Comparison of ENCODE assay signal across 14 mouse cellular contexts in genomic region chr1:171070879-171071278, GRCm38 (mm10). TPM values are rescaled to one million over a fixed set of nuclear protein-coding genes. Genes with fewer than 3 reads are reported as not detected.
DNase-seq lines count a peak whose midpoint lies in the region; ATAC-seq and TF ChIP-seq lines count a peak whose summit lies in the region.
"Not testable (repeated sequence)": the region's sequence is repeated elsewhere in the genome, so short reads cannot be mapped to it uniquely, and the experiment has no call there.
"Had no signal": no experiment of that assay in that cellular context is flagged by ENCODE, and none has a peak within 500 bp of the region (broad histone marks: within the 10 kb centered on the region; RNA-seq: fewer than 3 reads in every experiment).

No protein-coding gene starts in this region.

- not testable (repeated sequence) for H3K27ac ChIP-seq in embryonic facial prominence, embryonic 15.5 days (replicated peaks); forebrain, postnatal 0 days (ENCODE audit: low read depth, low read length); heart, embryonic 16.5 days (ENCODE audit: low read length); hindbrain, embryonic 16.5 days (ENCODE audit: low read depth, low read length); lung, embryonic 14.5 days (ENCODE audit: low read depth); midbrain, embryonic 13.5 days; neural tube, embryonic 13.5 days (replicated peaks)

- peak; percentile 22 to 29 for DNase-seq in B cell, adult 2 months
- DNase-seq in forebrain, postnatal 0 days, result peak; percentile 31
- DNase-seq in lung, embryonic 14.5 days, result not testable (repeated sequence)

- H3K4me1 ChIP-seq in embryonic facial prominence, embryonic 15.5 days; forebrain, postnatal 0 days (ENCODE audit: insufficient read depth); heart, embryonic 16.5 days (ENCODE audit: control insufficient read depth, insufficient read depth, low read length); hindbrain, embryonic 16.5 days (ENCODE audit: control insufficient read depth, insufficient read depth, low read depth, low read length); lung, embryonic 14.5 days (ENCODE audit: insufficient read depth); midbrain, embryonic 13.5 days (replicated peaks); neural tube, embryonic 13.5 days (replicated peaks): not testable (repeated sequence)

- not testable (repeated sequence) for H3K36me3 ChIP-seq in embryonic facial prominence, embryonic 15.5 days; forebrain, postnatal 0 days (ENCODE audit: insufficient read depth); heart, embryonic 16.5 days (ENCODE audit: control insufficient read depth, insufficient read depth); hindbrain, embryonic 16.5 days (ENCODE audit: control insufficient read depth, insufficient read depth, low read length); lung, embryonic 14.5 days (ENCODE audit: insufficient read depth); midbrain, embryonic 13.5 days; neural tube, embryonic 13.5 days

- not testable (repeated sequence) for ATAC-seq in embryonic facial prominence, embryonic 15.5 days (ENCODE audit: insufficient number of reproducible peaks, low FRiP score, low TSS enrichment, low read depth); forebrain, postnatal 0 days; heart, embryonic 16.5 days (replicated peaks; ENCODE audit: extremely low read depth, insufficient read depth, low FRiP score); hindbrain, embryonic 16.5 days; lung, embryonic 14.5 days (ENCODE audit: insufficient read depth); midbrain, embryonic 13.5 days; neural tube, embryonic 13.5 days (ENCODE audit: low read depth)

- H3K27me3 ChIP-seq in embryonic facial prominence, embryonic 15.5 days, result peaks cover 26% of the 10 kb centered on the region
- H3K27me3 ChIP-seq in forebrain, postnatal 0 days (ENCODE audit: insufficient read depth, low read length), result not testable (repeated sequence)
- H3K27me3 ChIP-seq in heart, embryonic 16.5 days (ENCODE audit: control insufficient read depth, insufficient read depth, low read length), result peaks cover 25% of the 10 kb centered on the region
- peaks cover 20% of the 10 kb centered on the region for H3K27me3 ChIP-seq in hindbrain, embryonic 16.5 days (replicated peaks; ENCODE audit: control insufficient read depth, insufficient read depth, low read length)
- peaks cover 25% of the 10 kb centered on the region for H3K27me3 ChIP-seq in lung, embryonic 14.5 days (ENCODE audit: insufficient read depth, low read length)
- peaks cover 39% of the 10 kb centered on the region for H3K27me3 ChIP-seq in midbrain, embryonic 13.5 days
- peaks cover 38% of the 10 kb centered on the region for H3K27me3 ChIP-seq in neural tube, embryonic 13.5 days

- H3K4me2 ChIP-seq in embryonic facial prominence, embryonic 15.5 days (replicated peaks), result peak overlapping the region; percentile 18; the same call in 1 of the 2 replicates
- peak overlapping the region; percentile 31 for H3K4me2 ChIP-seq in forebrain, postnatal 0 days (ENCODE audit: low read depth)
- 0 out of 2 replicates have a peak overlapping the region, but pooled peaks have one; percentile 18 for H3K4me2 ChIP-seq in heart, embryonic 16.5 days (ENCODE audit: low read depth, low read length)
- peak overlapping the region; percentile 23; the same call in 1 of the 2 replicates for H3K4me2 ChIP-seq in hindbrain, embryonic 16.5 days (ENCODE audit: low read length)
- H3K4me2 ChIP-seq in lung, embryonic 14.5 days, result peak overlapping the region; percentile 32
- H3K4me2 ChIP-seq in midbrain, embryonic 13.5 days (replicated peaks), result not testable (repeated sequence)
- H3K4me2 ChIP-seq in neural tube, embryonic 13.5 days, result 0 out of 2 replicates have a peak overlapping the region, but pooled peaks have one; percentile 14

- H3K9me3 ChIP-seq in embryonic facial prominence, embryonic 15.5 days (replicated peaks); forebrain, postnatal 0 days (ENCODE audit: low read length); heart, embryonic 16.5 days (replicated peaks; ENCODE audit: control insufficient read depth, low read length); hindbrain, embryonic 16.5 days (ENCODE audit: control insufficient read depth, low read length); lung, embryonic 14.5 days (ENCODE audit: low read depth, low read length); midbrain, embryonic 13.5 days; neural tube, embryonic 13.5 days: not testable (repeated sequence)

- not testable (repeated sequence) for H3K4me3 ChIP-seq in embryonic facial prominence, embryonic 15.5 days (replicated peaks); heart, embryonic 16.5 days (ENCODE audit: low read length); lung, embryonic 14.5 days (ENCODE audit: low read depth, low read length); neural tube, embryonic 13.5 days
- H3K4me3 ChIP-seq in forebrain, postnatal 0 days (ENCODE audit: low read depth, low read length), result peak overlapping the region; percentile 6; the same call in 1 of the 2 replicates
- peak overlapping the region; percentile 22; the same call in 1 of the 2 replicates for H3K4me3 ChIP-seq in hindbrain, embryonic 16.5 days (ENCODE audit: low read length)
- H3K4me3 ChIP-seq in midbrain, embryonic 13.5 days (replicated peaks), result 0 out of 2 replicates have a peak overlapping the region, but pooled peaks have one; percentile 6

- not testable (repeated sequence) for TF ChIP-seq CTCF in forebrain, postnatal 0 days (IDR thresholded peaks at IDR 0.05; ENCODE audit: low read depth); lung, embryonic 14.5 days (IDR thresholded peaks at IDR 0.05; ENCODE audit: low read depth)

- WGBS in embryonic facial prominence, embryonic 15.5 days, result 22% methylated on average over 16 of the region's 16 CpGs
- 18% methylated on average over 11 of the region's 16 CpGs for WGBS in forebrain, postnatal 0 days
- WGBS in heart, embryonic 16.5 days, result 19% methylated on average over 11 of the region's 16 CpGs
- WGBS in hindbrain, embryonic 16.5 days, result 22% methylated on average over 11 of the region's 16 CpGs
- WGBS in lung, embryonic 14.5 days, result 23% methylated on average over 11 of the region's 16 CpGs
- WGBS in midbrain, embryonic 13.5 days, result 21% methylated on average over 14 of the region's 16 CpGs
- 23% methylated on average over 15 of the region's 16 CpGs for WGBS in neural tube, embryonic 13.5 days

- H3K9ac ChIP-seq in embryonic facial prominence, embryonic 15.5 days; forebrain, postnatal 0 days; heart, embryonic 16.5 days (ENCODE audit: low read length); hindbrain, embryonic 16.5 days (ENCODE audit: low read depth, low read length); lung, embryonic 14.5 days; midbrain, embryonic 13.5 days (replicated peaks); neural tube, embryonic 13.5 days: not testable (repeated sequence)

RNA-seq across cellular contexts. Expression of gene Fcgr3, which starts 6.1 kb away (rescaled TPM):
- polyA plus RNA-seq in embryonic facial prominence, embryonic 15.5 days (2015; fragmentation: Nextera tagmentation; extraction: Ambion mirVana), result 25.6 and 26.1 TPM in 2 replicates
- total RNA-seq in forebrain, postnatal 0 days (2014; rRNA removed), result 13.5 and 14.9 TPM in 2 replicates
- 13.9 and 14.6 TPM in 2 replicates for polyA plus RNA-seq in forebrain, postnatal 0 days (2015; fragmentation: Nextera tagmentation; extraction: Ambion mirVana)
- polyA plus RNA-seq in heart, embryonic 16.5 days (2015; fragmentation: Nextera tagmentation; extraction: Ambion mirVana), result 10.2 and 10.7 TPM in 2 replicates
- polyA plus RNA-seq in hindbrain, embryonic 16.5 days (2015; fragmentation: Nextera tagmentation; extraction: Ambion mirVana), result 9.8 and 11.5 TPM in 2 replicates
- 10.8 and 14.3 TPM in 2 replicates for polyA plus RNA-seq in lung, embryonic 14.5 days (2014; fragmentation: Nextera tagmentation; extraction: Ambion mirVana)
- 4.8 and 6.0 TPM in 2 replicates for polyA plus RNA-seq in midbrain, embryonic 13.5 days (2015; fragmentation: Nextera tagmentation; extraction: Ambion mirVana)
- polyA plus RNA-seq in neural tube, embryonic 13.5 days (2015; fragmentation: Nextera tagmentation; extraction: Ambion mirVana), result 9.0 and 10.9 TPM in 2 replicates
- polyA plus RNA-seq: erythroblast, embryonic 14.5 days had no signal

RNA-seq across cellular contexts. Expression of gene Cfap126, which starts 42.8 kb away (rescaled TPM):
- polyA plus RNA-seq in embryonic facial prominence, embryonic 15.5 days (2015; fragmentation: Nextera tagmentation; extraction: Ambion mirVana), result 14.2 and 28.6 TPM in 2 replicates
- total RNA-seq in forebrain, postnatal 0 days (2014; rRNA removed), result 1.7 and 2.4 TPM in 2 replicates
- polyA plus RNA-seq in forebrain, postnatal 0 days (2015; fragmentation: Nextera tagmentation; extraction: Ambion mirVana), result 11.7 and 13.7 TPM in 2 replicates
- polyA plus RNA-seq in heart, embryonic 16.5 days (2015; fragmentation: Nextera tagmentation; extraction: Ambion mirVana), result 2.9 and 3.5 TPM in 2 replicates
- polyA plus RNA-seq in hindbrain, embryonic 16.5 days (2015; fragmentation: Nextera tagmentation; extraction: Ambion mirVana), result 11.6 and 11.8 TPM in 2 replicates
- 2.0 and 2.2 TPM in 2 replicates for polyA plus RNA-seq in lung, embryonic 14.5 days (2014; fragmentation: Nextera tagmentation; extraction: Ambion mirVana)
- 2.0 and 3.7 TPM in 2 replicates for polyA plus RNA-seq in midbrain, embryonic 13.5 days (2015; fragmentation: Nextera tagmentation; extraction: Ambion mirVana)
- polyA plus RNA-seq in neural tube, embryonic 13.5 days (2015; fragmentation: Nextera tagmentation; extraction: Ambion mirVana), result 2.8 and 2.9 TPM in 2 replicates

RNA-seq across cellular contexts. Expression of gene Fcgr4, which starts 52.2 kb away (rescaled TPM):
- 0.53 and 1.8 TPM in 2 replicates for polyA plus RNA-seq in embryonic facial prominence, embryonic 15.5 days (2015; fragmentation: Nextera tagmentation; extraction: Ambion mirVana)
- 0.76 TPM in 1 of 2 replicates, not detected in the other for total RNA-seq in forebrain, postnatal 0 days (2014; rRNA removed)
- 0.44 and 0.67 TPM in 2 replicates for polyA plus RNA-seq in forebrain, postnatal 0 days (2015; fragmentation: Nextera tagmentation; extraction: Ambion mirVana)
- polyA plus RNA-seq in heart, embryonic 16.5 days (2015; fragmentation: Nextera tagmentation; extraction: Ambion mirVana), result 1.1 and 1.3 TPM in 2 replicates
- polyA plus RNA-seq in hindbrain, embryonic 16.5 days (2015; fragmentation: Nextera tagmentation; extraction: Ambion mirVana), result 0.20 and 0.40 TPM in 2 replicates
- 0.35 and 0.47 TPM in 2 replicates for polyA plus RNA-seq in lung, embryonic 14.5 days (2014; fragmentation: Nextera tagmentation; extraction: Ambion mirVana)
- polyA plus RNA-seq in midbrain, embryonic 13.5 days (2015; fragmentation: Nextera tagmentation; extraction: Ambion mirVana), result 0.15 TPM in 1 of 2 replicates, not detected in the other
- not detected in 2 replicates for polyA plus RNA-seq in neural tube, embryonic 13.5 days (2015; fragmentation: Nextera tagmentation; extraction: Ambion mirVana)
- total RNA-seq: gastrocnemius, adult 18-20 months; gastrocnemius, postnatal 36 days; heart, postnatal 10 days; layer of hippocampus, adult 2 months had no signal
- polyA plus RNA-seq: erythroblast, embryonic 14.5 days; neural tube, embryonic 14.5 days had no signal
